Mouse (Mus musculus) thymus, adult 2 months (tissue): ENCODE data around the gene 4930524J08Rik.

Experiments used
- CTCF ChIP-seq: fragments of 200-500 bp; IDR thresholded peaks from 2 replicates; pipeline ENCODE4 v1.5.1; 2012; ENCODE audit warnings: mild to moderate bottlenecking, control low read depth, low read length, moderate library complexity, borderline replicate concordance; ENCODE audit not compliant: control insufficient read depth, poor library complexity, insufficient read depth; ENCODE audit errors: extremely low read depth
- POLR2A ChIP-seq: fragments of 200-500 bp; IDR thresholded peaks from 2 replicates; pipeline ENCODE4 v1.6.1; 2012; ENCODE audit warnings: mild to moderate bottlenecking, low read length, control low read depth, moderate library complexity; ENCODE audit not compliant: control insufficient read depth, poor library complexity, insufficient read depth; ENCODE audit errors: extremely low read depth

DNA sequence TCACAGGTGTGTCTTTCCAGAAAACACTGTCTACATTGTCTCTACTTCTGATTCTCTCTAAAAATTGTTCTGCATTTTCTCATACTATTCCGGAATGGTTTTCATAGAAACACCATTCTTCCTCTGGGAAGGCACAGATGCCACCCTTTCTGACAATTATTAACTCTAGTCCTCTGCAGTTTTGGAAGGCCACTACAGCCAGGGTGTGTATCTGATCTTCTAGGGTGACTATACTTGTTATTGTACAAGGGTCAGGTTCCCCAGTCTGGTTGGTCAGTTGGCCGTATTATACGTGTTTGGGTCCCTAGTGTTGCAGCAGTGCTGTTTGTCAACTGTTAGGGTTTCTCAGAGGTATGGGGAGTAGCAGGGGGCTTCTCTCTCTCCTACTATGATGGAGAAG lies 15.8 kb downstream of the 4930524J08Rik start:
- no peak for TF ChIP-seq CTCF
- TF ChIP-seq POLR2A: no peak
